Mouse (Mus musculus): Measurements from ENCODE around the gene Scarf2. TPM values are rescaled to one million over a fixed set of nuclear protein-coding genes. Genes with fewer than 3 reads are reported as not detected.

Gene Scarf2
- total and polyA plus RNA-seq, 3 experiments, result 0.62 to 1.2 TPM; not detected in 1

DNA sequence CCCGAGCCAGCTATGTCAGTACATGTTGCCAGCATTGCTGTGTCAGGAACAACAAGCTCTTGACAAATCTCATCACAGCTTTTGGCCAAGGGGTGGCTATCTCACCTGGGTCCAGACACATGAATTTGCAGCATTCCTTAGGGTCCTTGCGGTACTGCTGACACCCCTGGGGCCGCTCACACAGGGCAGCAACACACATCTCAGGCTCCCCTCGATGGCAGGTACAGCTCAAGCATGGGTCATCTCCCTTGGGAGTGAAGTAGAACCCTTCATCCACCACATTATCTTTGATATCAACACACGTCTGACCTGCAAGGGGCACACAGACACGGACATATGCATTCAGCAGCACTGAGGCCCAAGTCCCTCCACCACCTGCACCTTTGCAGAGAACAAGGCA is 52.4 kb downstream of the Scarf2 start:
- no peak for TF ChIP-seq EP300 (IDR thresholded peaks at IDR 0.05; ENCODE audit: low read depth in 1 of 2, low read length in 2 of 2)
- no peak for TF ChIP-seq ETS1 (IDR thresholded peaks at IDR 0.05; ENCODE audit: low read depth, low read length)
- no peak for TF ChIP-seq RCOR1 (IDR thresholded peaks at IDR 0.05; ENCODE audit: low read depth, low read length)
- no peak for TF ChIP-seq BHLHE40 (IDR thresholded peaks at IDR 0.05; ENCODE audit: borderline replicate concordance, low read depth, low read length)
- no peak for TF ChIP-seq MAZ (IDR thresholded peaks at IDR 0.05; ENCODE audit: low read depth, low read length)
- no peak for TF ChIP-seq NELFE (IDR thresholded peaks at IDR 0.05; ENCODE audit: low read depth, low read length)
- no peak for TF ChIP-seq KAT2A (conservative IDR thresholded peaks at IDR 0.05; ENCODE audit: low read depth, low read length)
- no peak for TF ChIP-seq TAL1 (IDR thresholded peaks at IDR 0.05; ENCODE audit: low read length)
- TF ChIP-seq ZMIZ1 (IDR thresholded peaks at IDR 0.05; ENCODE audit: low read depth, low read length), result no peak
- TF ChIP-seq CTCF (IDR thresholded peaks at IDR 0.05 in 2 of 3, conservative IDR thresholded peaks at IDR 0.05 in 1 of 3; ENCODE audit: control insufficient read depth in 1 of 3, insufficient read depth in 1 of 3, low read depth in 2 of 3, low read length in 3 of 3, poor library complexity in 1 of 3, severe bottlenecking in 1 of 3), result no peak
- Histone ChIP-seq H3K9me3 (replicated peaks; ENCODE audit: insufficient read depth, low read length) (no peaks in the 10 kb centered on the region), H3K27me3 (ENCODE audit: control insufficient read depth in 1 of 2, insufficient read depth in 2 of 2, low read length in 2 of 2) (no peaks in the 10 kb centered on the region), H3K27ac (ENCODE audit: control insufficient read depth, low read depth, low read length) (no peak overlapping the region), H3K9ac (ENCODE audit: control insufficient read depth, low read depth, low read length, poor library complexity, severe bottlenecking) (no peak overlapping the region), H3K79me2 (ENCODE audit: control insufficient read depth, insufficient read depth, low read length, poor library complexity) (no peaks in the 10 kb centered on the region), H3K4me3 (ENCODE audit: control insufficient read depth in 1 of 2, insufficient read depth in 1 of 2, low read depth in 2 of 2, low read length in 2 of 2) (no peak overlapping the region), H3K4me1 (ENCODE audit: control insufficient read depth in 1 of 2, insufficient read depth in 2 of 2, low read length in 2 of 2) (peaks cover 2 to 6% of the 10 kb centered on the region in 2 experiments; a peak in 3 of 4 replicates), H3K36me3 (ENCODE audit: control insufficient read depth in 1 of 2, insufficient read depth in 2 of 2, low read length in 2 of 2) (peaks cover 8 to 9% of the 10 kb centered on the region in 2 experiments)
- no peak for DNase-seq (ENCODE audit: low read depth, low spot score)

- H3K36me3 ChIP-seq (ENCODE audit: control insufficient read depth in 1 of 2, insufficient read depth in 2 of 2, low read length in 2 of 2), result peaks cover 8 to 15% of the 10 kb centered on the region in 2 experiments
- H3K9me3 ChIP-seq (replicated peaks; ENCODE audit: insufficient read depth, low read length), result no peaks in the 10 kb centered on the region
- no peak overlapping the region for H3K4me3 ChIP-seq (ENCODE audit: control insufficient read depth in 1 of 2, insufficient read depth in 1 of 2, low read depth in 2 of 2, low read length in 2 of 2)
- no peak overlapping the region for H3K9ac ChIP-seq (ENCODE audit: control insufficient read depth, low read depth, low read length, poor library complexity, severe bottlenecking)
- H3K4me1 ChIP-seq (ENCODE audit: control insufficient read depth in 1 of 2, insufficient read depth in 2 of 2, low read length in 2 of 2), result peaks cover 2 to 6% of the 10 kb centered on the region in 2 experiments; a peak in 3 of 4 replicates
- no peak for DNase-seq (ENCODE audit: low read depth, low spot score)
- no peaks in the 10 kb centered on the region for H3K27me3 ChIP-seq (ENCODE audit: control insufficient read depth in 1 of 2, insufficient read depth in 2 of 2, low read length in 2 of 2)
- TF ChIP-seq EP300 (IDR thresholded peaks at IDR 0.05; ENCODE audit: low read depth in 1 of 2, low read length in 2 of 2) (no peak), ELF1 (IDR thresholded peaks at IDR 0.05; ENCODE audit: low read depth, low read length) (no peak), HCFC1 (IDR thresholded peaks at IDR 0.05; ENCODE audit: low read depth, low read length) (no peak), USF1 (IDR thresholded peaks at IDR 0.05; ENCODE audit: low read depth, low read length) (no peak), JUND (IDR thresholded peaks at IDR 0.05; ENCODE audit: low read depth, low read length) (no peak), RAD21 (IDR thresholded peaks at IDR 0.05; ENCODE audit: low read depth, low read length) (no peak), ZNF384 (IDR thresholded peaks at IDR 0.05; ENCODE audit: low read depth, low read length) (no peak), ZKSCAN1 (IDR thresholded peaks at IDR 0.05; ENCODE audit: low read depth, low read length) (no peak), MAX (IDR thresholded peaks at IDR 0.05; ENCODE audit: low read length) (no peak), TCF12 (IDR thresholded peaks at IDR 0.05; ENCODE audit: low read depth, low read length) (no peak), GABPA (IDR thresholded peaks at IDR 0.05; ENCODE audit: low read depth, low read length) (no peak), MAFK (IDR thresholded peaks at IDR 0.05; ENCODE audit: borderline replicate concordance, low read depth, low read length) (no peak), RCOR1 (IDR thresholded peaks at IDR 0.05; ENCODE audit: low read depth, low read length) (no peak), MEF2A (IDR thresholded peaks at IDR 0.05; ENCODE audit: extremely low read depth, insufficient replicate concordance, low read depth, low read length, poor library complexity, severe bottlenecking) (no peak), MXI1 (IDR thresholded peaks at IDR 0.05; ENCODE audit: low read depth, low read length) (no peak), CHD1 (IDR thresholded peaks at IDR 0.05; ENCODE audit: low read depth, low read length) (no peak), MYB (IDR thresholded peaks at IDR 0.05; ENCODE audit: low read depth, low read length) (no peak), POLR2AphosphoS5 (IDR thresholded peaks at IDR 0.05; ENCODE audit: borderline replicate concordance, low read depth, low read length) (no peak)
- no peak overlapping the region for H3K27ac ChIP-seq (ENCODE audit: control insufficient read depth, low read depth, low read length)
- no peaks in the 10 kb centered on the region for H3K79me2 ChIP-seq (ENCODE audit: control insufficient read depth, insufficient read depth, low read length, poor library complexity)
These were observed 54.2 kb downstream of the Scarf2 start for GRCm38 (mm10) chr16:17851331-17851730.
